Mouse (Mus musculus) embryonic facial prominence, embryonic 14.5 days (tissue): Measurements from ENCODE around the gene Cyp8b1. TPM values are rescaled to one million over a fixed set of nuclear protein-coding genes. Genes with fewer than 3 reads are reported as not detected.

Experiments used
- ATAC-seq: fragments of 200-750 bp; cut with Nextera tagmentation; 2 replicates; pipeline ENCODE4 v1.8.0; 2017; ENCODE audit warnings: low read depth, moderate number of reproducible peaks, moderate TSS enrichment
- DNase-seq: peaks from one replicate; pipeline ENCODE4 v3.0.0-alpha.2; 2015; ENCODE audit warnings: low spot score
- H3K27ac ChIP-seq: fragments of 300-500 bp; sonication (generic); replicated peaks from 2 replicates; pipeline ENCODE4 v1.5.1; 2014; ENCODE audit warnings: low read depth, mild to moderate bottlenecking, low read length, moderate library complexity
- H3K27me3 ChIP-seq: fragments of 300-500 bp; sonication (generic); replicated peaks from 2 replicates; pipeline ENCODE4 v1.6.1; 2014; ENCODE audit warnings: low read length; ENCODE audit not compliant: control insufficient read depth, insufficient read depth
- H3K36me3 ChIP-seq: fragments of 300-500 bp; sonication (generic); 2 replicates; pipeline ENCODE4 v1.6.1; 2014; ENCODE audit warnings: low read length, mixed read lengths; ENCODE audit not compliant: control insufficient read depth, insufficient read depth
- H3K4me1 ChIP-seq: fragments of 300-500 bp; sonication (generic); 2 replicates; pipeline ENCODE4 v1.6.1; 2014; ENCODE audit warnings: antibody characterized with exemption, low read length; ENCODE audit not compliant: control insufficient read depth, insufficient read depth
- H3K4me2 ChIP-seq: fragments of 300-500 bp; sonication (generic); 2 replicates; pipeline ENCODE4 v1.6.1; 2014; ENCODE audit warnings: low read depth, mild to moderate bottlenecking, low read length, moderate library complexity, mixed read lengths
- H3K4me3 ChIP-seq: fragments of 300-500 bp; sonication (generic); 2 replicates; pipeline ENCODE4 v1.5.1; 2014; ENCODE audit warnings: low read depth, mild to moderate bottlenecking, low read length
- H3K9ac ChIP-seq: fragments of 300-500 bp; sonication (generic); 2 replicates; pipeline ENCODE4 v1.6.1; 2014; ENCODE audit warnings: low read depth, mild to moderate bottlenecking, low read length, moderate library complexity, mixed read lengths
- H3K9me3 ChIP-seq: fragments of 300-500 bp; sonication (generic); 2 replicates; pipeline ENCODE4 v1.6.1; 2016; ENCODE audit warnings: low read length; ENCODE audit not compliant: control insufficient read depth
- WGBS: fragments of 180-500 bp; shearing (Covaris S2); extraction: QIAGEN DNeasy Blood & Tissue Kit; methylation state at CpG from one replicate; pipeline ENCODE4 v1.1.7; 2014; 5-methylcytosine and 5-hydroxymethylcytosine counted together
- polyA plus RNA-seq: library from polyadenylated mRNA; unstranded; fragments of >200 nt; fragmentation: Nextera tagmentation; extraction: Ambion mirVana; gene quantifications from 2 replicates; pipeline ENCODE4 v1.2.1, GENCODE M21; 2014

Gene Cyp8b1
- polyA plus RNA-seq, 1 experiment from 2014 or later, result 0.11 TPM

GRCm38 (mm10) chr9:121891301-121891700, 24.8 kb downstream of the Cyp8b1 start:
- Histone ChIP-seq H3K27ac (no peak overlapping the region), H3K4me2 (no peak overlapping the region), H3K36me3 (no peaks in the 10 kb centered on the region), H3K4me3 (no peak overlapping the region), H3K27me3 (no peaks in the 10 kb centered on the region), H3K9ac (no peak overlapping the region), H3K4me1 (peaks cover 6% of the 10 kb centered on the region), H3K9me3 (no peaks in the 10 kb centered on the region)
- WGBS, result 87% methylated on average over 9 of the region's 9 CpGs
- no peak for ATAC-seq
- no peak for DNase-seq

GRCm38 (mm10) chr9:121890441-121890941, 25.6 kb downstream of the Cyp8b1 start:
- ATAC-seq (peak; percentile 74; the same call in 1 of the 2 replicates), DNase-seq (peak; percentile 60)
- 22% methylated on average over 18 of the region's 18 CpGs for WGBS
- no peaks in the 10 kb centered on the region for H3K27me3 ChIP-seq
- H3K27ac ChIP-seq, result no peak overlapping the region
- H3K4me3 ChIP-seq, result no peak overlapping the region
- peak overlapping the region; percentile 42 for H3K4me2 ChIP-seq
- no peak overlapping the region for H3K9ac ChIP-seq
- peaks cover 6% of the 10 kb centered on the region for H3K4me1 ChIP-seq
- no peaks in the 10 kb centered on the region for H3K36me3 ChIP-seq
- H3K9me3 ChIP-seq, result no peaks in the 10 kb centered on the region

DNA sequence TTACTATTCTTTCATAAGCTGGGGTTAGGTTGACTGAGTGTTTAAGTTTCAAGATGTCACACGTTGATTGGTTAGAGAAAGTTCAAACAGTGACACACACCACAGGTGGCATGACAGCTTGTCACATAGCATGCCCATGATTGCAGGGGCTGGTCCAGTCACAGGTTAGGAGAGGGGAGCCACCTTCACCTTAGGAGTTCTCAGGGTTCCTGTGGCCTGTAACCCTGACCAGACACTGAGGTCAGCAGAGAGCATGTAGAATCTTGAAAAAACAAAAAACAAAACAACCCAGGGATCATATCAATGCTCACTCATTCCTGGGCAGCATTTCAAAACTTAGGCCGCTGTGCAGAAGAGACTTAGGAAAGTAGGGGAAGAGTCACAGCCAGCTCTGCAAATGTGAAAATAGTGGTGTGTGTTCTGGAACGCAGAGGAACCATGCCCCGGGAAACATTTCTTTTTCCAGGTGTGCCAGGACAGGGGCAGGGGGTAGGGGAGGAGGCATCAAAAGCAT, 26.1 kb downstream of the Cyp8b1 start:
- H3K4me1 ChIP-seq, result peaks cover 6% of the 10 kb centered on the region
- H3K9me3 ChIP-seq, result no peaks in the 10 kb centered on the region
- ATAC-seq (no peak), DNase-seq (no peak)
- H3K4me2 ChIP-seq, result peak overlapping the region; percentile 42; the same call in 1 of the 2 replicates
- 57% methylated on average over 4 of the region's 4 CpGs for WGBS
- no peaks in the 10 kb centered on the region for H3K27me3 ChIP-seq
- H3K27ac ChIP-seq, result no peak overlapping the region
- H3K36me3 ChIP-seq, result no peaks in the 10 kb centered on the region
- H3K9ac ChIP-seq, result no peak overlapping the region
- no peak overlapping the region for H3K4me3 ChIP-seq

- DNase-seq, result no peak
- Histone ChIP-seq H3K36me3 (no peaks in the 10 kb centered on the region), H3K27me3 (no peaks in the 10 kb centered on the region), H3K9me3 (no peaks in the 10 kb centered on the region), H3K9ac (no peak overlapping the region), H3K4me1 (peaks cover 3% of the 10 kb centered on the region; the same call in 1 of the 2 replicates), H3K4me3 (no peak overlapping the region), H3K27ac (no peak overlapping the region), H3K4me2 (no peak overlapping the region)
- no peak for ATAC-seq
- WGBS, result 55% methylated on average over 7 of the region's 7 CpGs
Observed at GRCm38 (mm10) chr9:121882015-121882457, 34.1 kb downstream of the Cyp8b1 start.

DNA sequence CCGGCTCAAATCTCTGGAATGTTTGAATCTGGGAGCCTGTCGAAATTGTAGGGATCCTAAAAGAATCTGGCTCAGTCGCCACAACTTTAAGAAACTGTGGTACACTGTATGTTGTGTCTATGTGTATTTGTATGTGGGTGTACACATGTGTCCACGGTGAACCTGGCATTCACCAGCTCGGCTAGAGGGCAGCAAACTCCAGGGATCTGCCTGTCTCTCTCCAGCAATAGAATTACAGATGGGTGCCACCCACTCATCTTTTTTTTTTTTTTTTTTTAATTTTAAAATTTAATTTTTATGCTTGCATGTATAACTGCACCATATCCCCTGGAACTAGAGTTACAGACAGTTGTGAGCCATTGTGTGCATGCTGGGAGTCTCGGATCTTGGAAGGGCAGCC, 34.8 kb downstream of the Cyp8b1 start:
- ATAC-seq (no peak), DNase-seq (no peak)
- no peak overlapping the region for H3K4me2 ChIP-seq
- H3K27ac ChIP-seq, result no peak overlapping the region
- no peaks in the 10 kb centered on the region for H3K27me3 ChIP-seq
- WGBS, result 60% methylated on average over 6 of the region's 6 CpGs
- no peaks in the 10 kb centered on the region for H3K36me3 ChIP-seq
- H3K4me3 ChIP-seq, result no peak overlapping the region
- H3K4me1 ChIP-seq, result peaks cover 3% of the 10 kb centered on the region; the same call in 1 of the 2 replicates
- H3K9me3 ChIP-seq, result no peaks in the 10 kb centered on the region
- H3K9ac ChIP-seq, result no peak overlapping the region

GRCm38 (mm10) chr9:121880840-121881239, 35.3 kb downstream of the Cyp8b1 start:
- no peak overlapping the region for H3K27ac ChIP-seq
- DNase-seq (peak; percentile 81), ATAC-seq (no peak)
- H3K27me3 ChIP-seq, result no peaks in the 10 kb centered on the region
- peaks cover 3% of the 10 kb centered on the region; the same call in 1 of the 2 replicates for H3K4me1 ChIP-seq
- WGBS, result 22% methylated on average over 14 of the region's 14 CpGs
- H3K4me2 ChIP-seq, result peak overlapping the region; percentile 34; the same call in 1 of the 2 replicates
- no peaks in the 10 kb centered on the region for H3K36me3 ChIP-seq
- no peaks in the 10 kb centered on the region for H3K9me3 ChIP-seq
- no peak overlapping the region for H3K9ac ChIP-seq
- H3K4me3 ChIP-seq, result no peak overlapping the region

DNA sequence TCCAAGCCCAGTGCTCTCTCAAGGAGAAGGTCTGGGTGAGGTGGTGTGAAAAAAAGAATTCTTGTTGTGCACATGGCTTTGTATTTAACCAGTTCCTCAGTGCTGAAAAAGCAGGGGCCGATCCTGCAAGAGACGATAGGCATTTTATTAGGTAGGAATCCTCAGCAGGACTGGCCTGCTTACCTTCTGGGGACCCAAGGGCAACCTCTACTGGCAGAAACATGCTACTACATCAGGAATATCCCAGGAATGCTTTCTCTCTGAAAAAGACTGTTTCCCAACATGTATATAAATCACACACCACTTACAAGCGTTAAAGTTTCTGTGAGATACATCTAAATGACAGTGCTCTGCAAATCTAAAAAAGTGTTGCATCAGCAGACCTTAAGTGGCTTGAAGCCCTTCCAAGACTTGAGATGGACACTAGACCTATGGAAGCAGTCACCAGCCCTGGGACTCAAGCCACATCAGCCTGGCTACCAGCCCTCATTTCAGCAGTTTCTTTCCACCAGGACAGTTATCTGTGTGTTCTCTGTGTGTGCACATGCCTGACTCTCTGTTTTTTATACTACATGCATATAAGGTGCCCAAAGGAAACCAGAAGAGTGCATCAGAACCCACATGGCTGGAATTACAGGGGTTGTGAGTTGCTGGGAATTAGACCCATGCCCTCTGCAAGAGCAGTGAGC, 38.9 kb downstream of the Cyp8b1 start:
- DNase-seq, result peak; percentile 61
- Histone ChIP-seq H3K27me3 (no peaks in the 10 kb centered on the region), H3K27ac (no peak overlapping the region), H3K9ac (no peak overlapping the region), H3K4me2 (no peak overlapping the region), H3K4me1 (peaks cover 3% of the 10 kb centered on the region; the same call in 1 of the 2 replicates), H3K4me3 (no peak overlapping the region), H3K36me3 (no peaks in the 10 kb centered on the region), H3K9me3 (no peaks in the 10 kb centered on the region)
- WGBS, result 11% methylated on average over 3 of the region's 3 CpGs
- ATAC-seq, result 0 out of 2 replicates have a peak, but pooled peaks have one; percentile 44

- ATAC-seq, result no peak
- DNase-seq, result no peak
- Histone ChIP-seq H3K36me3 (no peaks in the 10 kb centered on the region), H3K4me2 (no peak overlapping the region), H3K27me3 (no peaks in the 10 kb centered on the region), H3K9ac (no peak overlapping the region), H3K4me1 (no peaks in the 10 kb centered on the region), H3K9me3 (no peaks in the 10 kb centered on the region), H3K27ac (no peak overlapping the region), H3K4me3 (no peak overlapping the region)
Observed at GRCm38 (mm10) chr9:121873578-121873977, 42.5 kb downstream of the Cyp8b1 start.
